Mouse (Mus musculus) monocyte, adult 2 months (primary cell): ENCODE measurements at regions not wholly inside any gene's neighbourhood (a gene's known extent, or its start where the extent isn't known, plus 50 kb on each side); places are given as distances from the start of the nearest gene placed in this dataset.
"Not testable (repeated sequence)": the region's sequence is repeated elsewhere in the genome, so short reads cannot be mapped to it uniquely, and the experiment has no call there.

Source experiments
- DNase-seq, 2 experiments: peaks; one replicate each; pipeline ENCODE4 v3.0.0; 2022; ENCODE audit warnings: low spot score in 2 of 2, low read depth in 1 of 2

- peak in 1 of 2 experiments; percentile 1 for DNase-seq
These were observed 116.9 kb upstream of the Vmn1r2 start for GRCm38 (mm10) chr4:3049972-3050846.

GRCm38 (mm10) chr4:3050847-3051135 is 116.3 kb upstream of the Vmn1r2 start:
- peak in 1 of 2 experiments; percentile 1 for DNase-seq

GRCm38 (mm10) chr4:3051212-3051611 is 115.9 kb upstream of the Vmn1r2 start:
- no peak for DNase-seq

- DNase-seq = peak in 1 of 2 experiments; percentile 1
These were observed 114.6 kb upstream of the Vmn1r2 start for GRCm38 (mm10) chr4:3052314-3053059.

GRCm38 (mm10) chr4:3053060-3053406 is 114.1 kb upstream of the Vmn1r2 start:
- DNase-seq = no peak

- peak in 1 of 2 experiments; percentile 0 for DNase-seq
These were observed 113.5 kb upstream of the Vmn1r2 start for GRCm38 (mm10) chr4:3053496-3054216.

- DNase-seq = no peak
These were observed 112.2 kb upstream of the Vmn1r2 start for GRCm38 (mm10) chr4:3054886-3055285.

- DNase-seq = peak in 1 of 2 experiments; percentile 1
These were observed 111.7 kb upstream of the Vmn1r2 start for GRCm38 (mm10) chr4:3055396-3055795.

- peak in 1 of 2 experiments; percentile 1 for DNase-seq
These were observed 107.5 kb upstream of the Vmn1r2 start for GRCm38 (mm10) chr4:3059511-3060054.

- no peak for DNase-seq
These were observed 105.0 kb upstream of the Vmn1r2 start for GRCm38 (mm10) chr4:3062027-3062605.

GRCm38 (mm10) chr4:3063966-3064365 is 103.2 kb upstream of the Vmn1r2 start:
- DNase-seq = no peak

GRCm38 (mm10) chr4:3064571-3064970 is 102.5 kb upstream of the Vmn1r2 start:
- DNase-seq = peak in 1 of 2 experiments; percentile 1

GRCm38 (mm10) chr4:3065335-3065734 is 101.8 kb upstream of the Vmn1r2 start:
- not testable (repeated sequence) for DNase-seq

GRCm38 (mm10) chr4:3066051-3066736 is 100.9 kb upstream of the Vmn1r2 start:
- no peak for DNase-seq

- DNase-seq = no peak
These were observed 99.9 kb upstream of the Vmn1r2 start for GRCm38 (mm10) chr4:3067265-3067664.

GRCm38 (mm10) chr4:3067666-3068065 is 99.5 kb upstream of the Vmn1r2 start:
- DNase-seq = peak in 1 of 2 experiments; percentile 8

GRCm38 (mm10) chr4:3068306-3069223 is 98.6 kb upstream of the Vmn1r2 start:
- DNase-seq = no peak

- no peak for DNase-seq
These were observed 97.8 kb upstream of the Vmn1r2 start for GRCm38 (mm10) chr4:3069341-3069740.

GRCm38 (mm10) chr4:3071326-3071725 is 95.8 kb upstream of the Vmn1r2 start:
- not testable (repeated sequence) for DNase-seq
